23 mouse cellular contexts compared by ENCODE assay signal in the genomic region with DNA sequence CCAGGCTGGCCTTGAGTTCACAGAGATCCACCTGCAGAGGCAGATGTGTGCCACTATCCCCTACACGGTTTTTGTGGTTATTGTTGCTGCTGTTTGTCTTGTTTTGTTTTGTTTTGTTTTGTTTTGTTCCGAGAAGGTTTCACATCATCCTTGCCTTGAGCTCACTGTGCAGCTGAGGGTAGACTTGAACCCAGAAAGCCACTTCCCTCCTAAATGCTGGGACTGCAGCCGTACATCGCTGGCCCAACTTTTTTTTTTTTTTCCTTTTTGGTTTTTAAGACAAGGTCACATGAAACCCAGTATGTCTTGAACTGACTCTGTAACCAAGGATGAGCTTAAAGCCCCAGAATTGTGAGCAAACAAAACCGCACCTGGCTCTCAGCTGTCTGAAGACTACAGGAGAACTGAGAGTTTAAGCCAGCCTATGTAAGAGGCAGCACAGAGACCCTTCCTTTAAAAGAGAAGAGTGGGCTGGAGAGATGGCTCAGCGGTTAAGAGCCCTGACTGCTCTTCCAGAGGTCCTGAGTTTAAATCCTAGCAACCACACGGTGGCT. TPM values are rescaled to one million over a fixed set of nuclear protein-coding genes. Genes with fewer than 3 reads are reported as not detected.
DNase-seq lines count a peak whose midpoint lies in the region; TF ChIP-seq lines count a peak whose summit lies in the region.
"Had no signal": no experiment of that assay in that cellular context is flagged by ENCODE, and none has a peak within 500 bp of the region (broad histone marks: within the 10 kb centered on the region; RNA-seq: fewer than 3 reads in every experiment).

No protein-coding gene starts in this region.

- H3K27ac ChIP-seq in small intestine, adult 2 months (ENCODE audit: insufficient read depth, low read depth, low read length): no peak overlapping the region; the same call in 1 of the 2 replicates
- H3K27ac ChIP-seq: embryonic facial prominence, embryonic 10.5 days; embryonic facial prominence, embryonic 13.5 days; forebrain, embryonic 12.5 days; forebrain, embryonic 15.5 days; heart, adult 2 months; heart, embryonic 10.5 days; heart, embryonic 13.5 days; hindbrain, embryonic 14.5 days; hindbrain, postnatal 0 days had no signal

- H3K36me3 ChIP-seq in small intestine, adult 2 months (ENCODE audit: control insufficient read depth, insufficient read depth, low read length): peaks cover 23% of the 10 kb centered on the region
- H3K36me3 ChIP-seq: embryonic facial prominence, embryonic 10.5 days; embryonic facial prominence, embryonic 13.5 days; forebrain, embryonic 12.5 days; forebrain, embryonic 15.5 days; heart, embryonic 10.5 days; heart, embryonic 13.5 days had no signal

- DNase-seq in A20 (ENCODE audit: low read depth, low spot score): peak; percentile 74
- peak; percentile 37 to 56 for DNase-seq in thymus, postnatal 10 days (ENCODE audit: low spot score in 2 of 2)
- peak; percentile 29 to 60 for DNase-seq in thymus, postnatal 36 days
- DNase-seq in right cerebral cortex, postnatal 14 days: no peak
- DNase-seq in kidney, adult 9 months: no peak
- no peak for DNase-seq in adrenal gland, adult (ENCODE audit: inconsistent age in 2 of 2, low spot score in 1 of 2)

- peaks cover 19% of the 10 kb centered on the region for H3K4me1 ChIP-seq in small intestine, adult 2 months (ENCODE audit: control insufficient read depth, insufficient read depth, insufficient read length, low read length)

- 71% methylated on average over 7 of the region's 7 CpGs for WGBS in small intestine, adult 2 months

- no peaks in the 10 kb centered on the region for H3K27me3 ChIP-seq in small intestine, adult 2 months (ENCODE audit: control insufficient read depth, insufficient read depth, low read length)
- H3K27me3 ChIP-seq: embryonic facial prominence, embryonic 13.5 days had no signal

- TF ChIP-seq POLR2A in small intestine, adult 2 months (IDR thresholded peaks at IDR 0.05; ENCODE audit: low read depth, low read length): no peak

- no peak for TF ChIP-seq CTCF in small intestine, adult 2 months (IDR thresholded peaks at IDR 0.05; ENCODE audit: extremely low read depth, insufficient read length, insufficient replicate concordance, low read depth, low read length)

- H3K4me3 ChIP-seq in small intestine, adult 2 months (ENCODE audit: low read depth, low read length): peak overlapping the region; percentile 34; the same call in 1 of the 2 replicates
- H3K4me3 ChIP-seq: embryonic facial prominence, embryonic 10.5 days; embryonic facial prominence, embryonic 13.5 days; erythroblast, embryonic 14.5 days; forebrain, embryonic 12.5 days; forebrain, embryonic 15.5 days; heart, adult 2 months; heart, embryonic 10.5 days; heart, embryonic 13.5 days had no signal

RNA-seq across cellular contexts. Expression of a gene that starts 2.0 kb away (rescaled TPM):
- 331 and 587 TPM in 2 replicates for polyA plus RNA-seq in small intestine, adult 2 months (2012; rRNA removed)
- polyA plus RNA-seq: C2C12; erythroblast, embryonic 14.5 days; hindbrain, embryonic 11.5 days had no signal

RNA-seq across cellular contexts. Expression of a gene that starts 7.4 kb away (rescaled TPM):
- polyA plus RNA-seq in small intestine, adult 2 months (2012; rRNA removed): not detected in 2 replicates
- polyA plus RNA-seq: activated CD4-positive, CD25-positive, alpha-beta regulatory T cell, adult 4 months; C2C12; CD4-positive, CD25-positive, alpha-beta regulatory T cell, adult 4 months; embryonic facial prominence, embryonic 10.5 days; embryonic facial prominence, embryonic 13.5 days; erythroblast, embryonic 14.5 days; forebrain, embryonic 12.5 days; gonadal fat pad, adult 2 months; heart, adult 2 months; heart, embryonic 10.5 days; heart, embryonic 13.5 days; hindbrain, embryonic 14.5 days; hindbrain, postnatal 0 days had no signal

RNA-seq across cellular contexts. Expression of a gene that starts 12.0 kb away (rescaled TPM):
- 4.3 and 8.4 TPM in 2 replicates for polyA plus RNA-seq in small intestine, adult 2 months (2012; rRNA removed)
- polyA plus RNA-seq: activated CD4-positive, CD25-positive, alpha-beta regulatory T cell, adult 4 months; C2C12; CD4-positive, CD25-positive, alpha-beta regulatory T cell, adult 4 months; embryonic facial prominence, embryonic 13.5 days; erythroblast, embryonic 14.5 days; forebrain, embryonic 12.5 days; gonadal fat pad, adult 2 months; heart, adult 2 months had no signal

RNA-seq across cellular contexts. Expression of a gene that starts 18.1 kb away (rescaled TPM):
- 146 and 264 TPM in 2 replicates for polyA plus RNA-seq in small intestine, adult 2 months (2012; rRNA removed)

RNA-seq across cellular contexts. Expression of a gene that starts 25.7 kb away (rescaled TPM):
- polyA plus RNA-seq in small intestine, adult 2 months (2012; rRNA removed): not detected in 2 replicates
- polyA plus RNA-seq: activated CD4-positive, CD25-positive, alpha-beta regulatory T cell, adult 4 months; C2C12; CD4-positive, CD25-positive, alpha-beta regulatory T cell, adult 4 months; embryonic facial prominence, embryonic 10.5 days; embryonic facial prominence, embryonic 13.5 days; erythroblast, embryonic 14.5 days; forebrain, embryonic 12.5 days; forebrain, embryonic 15.5 days; gonadal fat pad, adult 2 months; heart, adult 2 months; heart, embryonic 10.5 days; heart, embryonic 13.5 days; heart, embryonic 16.5 days; hindbrain, embryonic 11.5 days; hindbrain, embryonic 14.5 days; hindbrain, postnatal 0 days had no signal

Comparison
In these comparisons a context has a peak if more than half of its experiments do, and no peak if none do; other contexts are left out.
1. DNase-seq: peak in A20 (single experiment), thymus, postnatal 10 days (2 of 2) and thymus, postnatal 36 days (2 of 2); none in right cerebral cortex, postnatal 14 days (single experiment), kidney, adult 9 months (single experiment) and adrenal gland, adult (0 of 2).